Mouse (Mus musculus) 3T3-L1 (cell line): ENCODE results near the gene Cadm2.
A peak's percentile ranks its signal among the peaks of the same experiment; 100 is the strongest.

ENCODE experiments used
- DNase-seq: peaks from one replicate; pipeline ENCODE4 v3.0.0-alpha.2; 2015; ENCODE audit warnings: low read depth, low spot score

The Cadm2 gene

DNA sequence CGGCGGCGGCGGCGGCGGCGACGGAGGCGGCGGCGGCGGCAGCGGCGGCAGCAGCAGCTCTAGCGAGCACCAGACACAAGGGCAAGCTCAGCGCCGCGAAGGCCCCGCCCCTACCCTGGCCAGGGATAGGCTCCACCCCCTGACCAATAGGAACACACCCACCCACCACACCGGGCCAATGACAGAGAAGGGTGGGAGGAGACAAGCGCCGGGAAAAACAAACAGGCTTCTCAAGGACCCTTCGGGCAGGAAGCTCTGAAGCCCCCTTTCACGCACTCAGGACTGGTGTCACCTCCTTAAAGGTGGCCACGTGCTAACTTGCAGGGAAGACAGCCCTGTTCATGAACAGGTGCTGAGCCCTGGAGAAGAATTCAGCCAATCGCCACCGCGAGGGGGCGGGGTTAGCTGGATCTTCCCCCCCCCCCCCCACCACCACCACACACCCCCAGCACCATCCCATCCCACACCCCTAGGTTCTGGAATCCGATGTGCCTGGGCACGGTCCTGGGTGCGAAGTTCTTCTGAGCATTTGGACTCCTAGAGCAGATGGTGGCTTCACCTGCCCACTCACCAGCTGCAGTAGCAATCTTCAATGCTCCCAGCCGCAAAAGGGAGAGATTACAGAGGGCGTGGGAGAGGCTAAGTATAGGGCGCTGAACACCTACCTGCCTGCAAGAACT, at the start of gene Cadm2:
TSS of gene Cadm2 (minus strand) at position 83 of the 680 bp plus-strand sequence.
- no peak for DNase-seq

DNA sequence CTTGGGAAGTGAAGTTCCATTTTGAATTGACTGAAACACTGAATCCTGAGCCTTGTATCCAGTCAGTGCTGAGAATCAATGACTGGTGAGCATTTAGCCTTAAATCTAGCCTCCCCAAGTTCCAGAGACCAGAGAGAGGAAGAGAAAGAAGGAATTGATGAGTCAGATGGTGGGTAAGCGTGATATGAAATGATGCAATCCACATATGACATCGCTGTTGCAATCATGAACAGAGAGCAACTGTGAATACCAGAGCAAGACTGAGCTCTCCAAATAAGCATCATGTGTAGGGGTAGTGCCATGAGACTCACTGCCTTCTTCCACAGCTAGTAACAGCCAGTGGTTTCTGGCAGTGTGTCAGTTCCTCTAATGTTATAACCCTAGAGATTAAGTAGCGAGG, 26.2 kb upstream of the Cadm2 start:
- peak; percentile 43 for DNase-seq

DNA sequence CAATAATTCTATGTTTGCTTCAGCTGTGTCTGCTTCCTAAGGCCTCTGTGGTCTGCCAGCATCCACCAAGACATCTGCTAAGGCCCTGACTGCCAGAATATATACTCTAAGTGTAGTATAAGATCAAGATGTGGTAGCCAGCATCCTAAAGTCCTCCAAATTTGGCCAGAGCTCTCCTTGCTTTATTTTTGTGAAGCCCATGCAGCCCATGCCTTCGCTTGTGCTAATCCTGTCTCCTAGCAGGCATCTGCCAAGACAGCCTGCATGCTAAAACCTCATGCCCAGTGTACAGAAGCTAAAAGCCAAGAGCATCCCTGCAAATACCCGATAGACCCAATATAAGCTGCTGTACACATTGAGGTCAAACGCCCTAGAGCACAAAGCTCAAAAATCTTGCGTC, 22.9 kb upstream of the Cadm2 start:
- no peak for DNase-seq

DNA sequence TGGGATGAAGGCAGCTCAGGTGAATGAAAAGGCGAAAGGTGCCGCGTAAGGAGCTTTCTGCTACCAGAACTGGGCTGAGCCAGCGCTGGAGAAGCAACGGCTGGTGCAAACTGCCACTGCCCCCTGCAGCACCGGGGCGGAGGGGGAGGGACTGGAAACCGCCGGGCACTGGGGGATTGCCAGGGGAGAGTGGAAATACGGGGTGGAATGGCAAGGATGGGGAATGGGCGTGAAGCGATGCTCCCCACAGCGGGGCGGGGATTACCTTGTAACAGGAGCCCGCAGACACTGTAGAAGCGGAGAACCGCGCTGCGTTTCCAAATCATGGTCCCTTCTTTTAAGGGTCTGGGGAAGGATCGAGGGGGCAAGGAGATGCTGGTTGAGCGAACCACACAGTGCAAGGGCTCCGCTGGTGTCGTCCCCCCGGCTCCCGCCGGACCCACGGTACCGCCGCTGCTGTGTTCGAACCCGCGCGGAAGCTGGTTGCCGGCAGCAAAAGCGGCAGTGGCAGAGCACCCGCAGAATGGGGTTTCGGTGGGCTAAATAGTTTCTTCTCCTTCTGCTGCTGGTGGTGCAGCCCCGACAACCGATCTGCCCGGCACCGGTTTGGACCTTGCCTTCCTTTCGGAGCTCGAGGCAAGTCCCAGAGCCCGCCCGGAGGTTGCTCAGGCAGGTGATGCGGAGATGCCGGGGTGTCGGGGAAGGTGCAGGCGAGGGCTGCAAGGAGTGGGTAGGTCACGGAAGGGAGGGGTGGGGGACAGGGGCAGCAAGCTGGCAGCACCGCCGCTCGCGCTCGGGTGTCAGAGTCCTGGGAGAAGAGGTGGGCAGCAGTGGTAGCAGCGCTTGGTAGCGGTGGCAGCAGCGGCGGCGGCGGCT, 564 bp downstream of the Cadm2 start:
- DNase-seq: no peak

DNA sequence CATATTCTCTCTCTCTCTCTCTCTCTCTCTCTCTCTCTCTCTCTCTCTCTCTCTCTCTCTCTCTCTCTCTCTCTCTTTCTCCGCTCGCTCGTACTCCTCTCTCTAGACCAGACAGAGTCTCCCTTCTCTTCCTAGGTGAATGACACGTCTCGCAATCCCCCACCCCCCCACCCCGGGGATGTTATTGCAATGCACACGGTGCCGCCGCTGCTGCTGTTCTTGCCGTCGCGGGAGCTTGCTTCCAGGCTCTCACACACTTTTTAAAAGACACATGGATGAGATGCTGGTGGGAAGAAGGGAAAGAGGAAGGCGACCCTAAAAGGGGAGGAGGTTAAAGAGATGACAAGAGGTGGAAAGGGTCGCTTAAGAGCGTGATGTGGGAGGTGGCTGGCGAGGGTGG, 1.3 kb downstream of the Cadm2 start:
- DNase-seq: no peak

DNA sequence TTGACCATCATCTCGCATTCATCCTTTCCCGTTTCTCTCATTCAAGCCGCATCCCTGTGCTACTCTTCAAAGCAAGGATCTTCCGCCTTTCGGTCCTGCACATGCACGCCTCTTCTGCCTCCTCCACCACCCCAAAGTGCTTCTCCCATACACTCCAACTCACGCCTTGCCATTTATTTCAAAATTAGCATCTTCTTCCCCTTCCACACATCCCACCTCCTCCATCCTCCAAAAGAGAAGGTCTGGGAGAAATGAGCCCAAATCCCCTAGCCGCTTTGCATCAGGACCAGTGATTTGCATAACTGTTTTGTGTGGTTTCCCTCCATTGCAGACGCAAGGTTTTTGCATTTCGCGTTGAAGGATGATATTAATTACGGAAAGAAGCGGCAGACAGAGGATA, 1.9 kb downstream of the Cadm2 start:
- no peak for DNase-seq

DNA sequence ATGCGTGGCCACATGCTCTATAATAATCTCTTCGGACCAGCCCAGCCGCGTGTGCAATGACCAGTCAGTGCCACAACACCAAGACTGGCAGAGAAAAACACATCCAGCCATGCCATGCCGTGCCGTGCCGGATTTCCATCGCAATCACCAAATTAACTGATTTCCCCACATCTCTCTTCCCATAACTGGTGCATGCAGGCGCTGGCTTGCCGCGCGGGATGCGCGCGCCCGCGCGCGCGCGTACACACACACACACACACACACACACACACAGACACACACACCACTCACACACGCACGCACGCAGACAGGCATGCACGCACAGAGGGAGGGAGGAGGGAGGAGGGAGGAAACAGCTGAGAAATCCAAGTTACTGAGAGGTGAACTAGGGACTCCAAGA, 2.9 kb downstream of the Cadm2 start:
- DNase-seq: no peak

DNA sequence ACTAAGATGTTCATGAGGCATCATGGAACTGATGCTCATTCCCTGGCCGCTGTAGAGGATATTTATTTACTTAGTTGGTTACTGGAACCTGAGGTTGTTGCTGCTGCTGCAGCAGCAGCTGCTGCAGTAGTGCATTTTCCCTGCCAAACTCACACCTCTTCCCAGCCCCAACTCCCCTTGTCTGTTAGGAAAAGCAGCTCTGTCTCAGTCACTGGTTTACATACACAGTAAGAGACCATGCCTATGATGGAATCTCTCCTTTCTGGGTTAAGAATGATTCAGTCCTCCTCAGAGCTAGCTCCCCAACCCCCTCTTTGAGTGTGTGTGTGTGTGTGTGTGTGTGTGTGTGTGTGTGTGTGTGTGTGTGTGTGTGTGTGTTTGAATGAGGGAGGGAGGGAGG, 3.5 kb downstream of the Cadm2 start:
- DNase-seq: no peak

DNA sequence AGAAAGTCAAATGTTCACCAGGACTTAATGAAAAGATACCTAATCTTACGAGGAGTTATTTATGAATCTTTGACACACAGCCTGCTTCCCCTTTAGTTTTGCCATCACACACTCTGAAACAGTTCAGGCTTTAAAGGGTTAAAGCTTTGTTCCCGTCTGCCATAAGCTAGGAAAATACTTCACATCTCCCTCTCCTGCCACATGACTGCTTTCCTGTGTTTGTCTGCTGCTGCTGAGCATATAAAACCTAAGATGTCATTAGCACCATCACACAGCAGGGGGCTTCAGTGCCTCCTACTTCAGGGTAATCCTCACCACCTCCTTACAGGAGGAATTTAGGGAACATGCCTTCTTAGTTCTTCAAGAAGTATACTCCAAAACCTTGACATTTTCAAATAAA, 6.8 kb downstream of the Cadm2 start:
- DNase-seq: peak; percentile 56

DNA sequence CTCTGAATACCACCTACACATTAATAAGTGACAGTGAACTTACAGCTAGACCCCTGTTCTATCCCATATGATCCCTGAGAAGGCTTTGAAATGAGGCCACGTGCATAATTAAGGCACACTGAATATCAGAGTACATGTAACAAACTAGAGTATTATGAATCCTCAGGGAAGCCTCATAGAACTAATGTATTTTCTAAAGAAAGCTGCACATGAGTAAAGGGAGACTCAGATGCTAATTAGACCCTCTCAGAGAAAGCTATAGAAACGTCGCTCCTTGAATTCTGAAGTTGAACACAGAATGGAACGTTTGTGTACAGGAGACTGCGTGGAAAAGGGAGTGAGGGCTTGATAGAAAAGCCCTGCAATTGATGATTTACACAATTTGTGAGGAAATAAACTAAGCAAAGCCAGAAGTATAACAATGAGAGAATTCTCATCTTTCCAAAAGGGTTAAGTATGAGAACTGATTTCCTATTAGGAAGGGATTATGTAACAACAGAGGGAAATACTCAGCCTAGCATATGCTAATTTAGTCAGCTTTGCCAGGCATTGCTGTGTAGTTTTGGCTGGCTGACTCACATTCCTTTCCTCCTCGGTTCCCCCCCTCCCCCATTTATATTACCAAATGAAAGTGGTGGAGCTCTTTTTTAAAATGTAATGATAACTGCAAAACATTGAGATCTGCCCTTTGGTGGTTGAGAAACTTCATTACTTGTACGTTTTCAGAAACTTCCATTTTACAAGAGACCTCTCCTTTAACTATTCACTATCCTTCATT, 9.6 kb downstream of the Cadm2 start:
- DNase-seq: no peak

DNA sequence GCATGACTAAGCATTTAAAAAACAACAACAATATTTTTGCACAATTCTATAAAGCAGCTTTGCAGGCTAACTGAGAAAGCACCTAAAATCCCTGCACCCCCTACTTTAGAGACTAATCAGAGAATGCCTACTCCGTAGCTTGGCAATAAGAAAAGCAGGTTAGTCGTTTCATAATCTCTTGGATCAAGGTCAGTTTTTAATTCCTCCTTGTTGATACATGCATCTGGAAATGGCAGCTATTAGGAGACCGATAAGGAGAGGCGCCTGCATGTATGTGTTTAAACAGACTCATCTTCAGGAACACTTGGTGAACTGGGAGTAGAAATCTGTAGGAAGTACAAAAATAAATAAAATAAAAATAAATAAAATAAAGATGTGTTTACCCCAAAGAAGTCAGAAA, 11.6 kb downstream of the Cadm2 start:
- DNase-seq: no peak

DNA sequence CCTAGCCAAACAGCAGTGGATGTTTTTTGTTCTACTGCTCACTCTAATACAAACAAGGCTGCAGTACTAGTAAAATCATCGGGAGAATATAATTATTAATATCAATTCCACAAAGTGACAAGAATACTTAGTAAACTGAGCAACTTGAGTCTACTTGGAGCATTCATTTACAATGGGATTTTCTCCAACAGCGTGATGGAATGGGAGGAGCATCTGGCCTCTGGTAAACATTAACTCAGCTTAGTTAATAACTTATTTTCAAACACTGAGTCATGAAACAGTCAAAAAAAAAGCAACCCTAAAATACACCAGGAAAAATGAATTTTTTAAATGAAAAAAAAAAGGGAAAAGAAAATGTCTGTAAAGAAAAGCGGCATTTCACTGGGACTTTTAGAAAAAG, 12.2 kb downstream of the Cadm2 start:
- DNase-seq: no peak

DNA sequence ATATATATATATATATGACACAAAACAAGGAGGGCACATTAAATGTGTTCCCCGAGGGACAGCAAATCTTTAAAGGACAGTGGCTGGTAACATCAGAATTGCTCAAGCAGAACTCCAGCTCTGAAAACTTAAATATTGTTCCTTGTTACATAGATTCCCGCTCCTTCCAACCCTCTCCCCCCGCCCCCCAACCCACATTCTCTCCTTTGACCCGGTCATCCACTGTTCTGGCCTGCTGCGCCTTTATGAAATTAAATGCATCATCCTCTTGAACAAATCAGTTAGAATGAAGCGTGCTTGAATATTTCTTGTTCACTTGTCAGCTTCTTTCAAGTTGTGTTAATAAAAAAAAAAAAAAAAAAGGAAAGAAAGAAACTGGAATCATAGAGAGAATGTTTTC, 15.0 kb downstream of the Cadm2 start:
- DNase-seq: no peak

DNA sequence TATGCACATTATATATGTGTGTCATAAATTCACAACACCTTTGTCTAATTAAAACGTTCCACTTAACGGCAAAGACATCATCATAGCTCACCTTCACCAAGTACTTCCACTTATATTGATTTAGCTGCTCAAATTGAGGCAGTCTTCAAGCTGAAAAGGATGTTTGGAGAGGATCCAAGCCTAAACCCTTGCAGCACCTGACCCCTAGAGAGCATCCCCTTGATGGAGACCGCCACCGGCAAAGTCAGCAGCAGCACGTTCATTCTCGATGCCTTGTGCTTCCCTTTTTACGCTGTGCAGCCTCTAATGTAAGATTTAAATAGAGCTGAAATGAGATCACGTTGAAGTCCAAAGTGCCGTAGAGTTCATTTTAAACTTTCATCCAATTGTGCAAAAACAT, 20.7 kb downstream of the Cadm2 start:
- DNase-seq: no peak

DNA sequence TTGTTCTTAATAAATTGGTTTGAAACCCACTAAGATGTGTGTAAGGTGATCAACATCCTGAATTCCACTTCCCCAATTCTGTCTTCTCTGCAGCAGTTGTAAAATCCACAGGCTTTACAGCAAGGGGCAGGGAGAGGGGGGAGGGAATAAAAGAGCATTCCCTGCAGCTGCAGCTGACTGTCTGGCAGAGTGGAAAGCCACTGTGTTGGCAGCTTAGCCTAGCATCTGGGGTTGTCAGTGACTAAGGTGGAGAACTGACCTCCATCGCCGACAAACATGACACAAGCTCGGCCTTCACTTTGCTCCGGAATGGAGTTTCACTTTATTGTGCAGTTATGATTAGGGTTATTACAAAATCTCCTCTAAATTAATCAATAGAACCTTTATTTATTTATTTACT, 21.9 kb downstream of the Cadm2 start:
- peak; percentile 10 for DNase-seq

DNA sequence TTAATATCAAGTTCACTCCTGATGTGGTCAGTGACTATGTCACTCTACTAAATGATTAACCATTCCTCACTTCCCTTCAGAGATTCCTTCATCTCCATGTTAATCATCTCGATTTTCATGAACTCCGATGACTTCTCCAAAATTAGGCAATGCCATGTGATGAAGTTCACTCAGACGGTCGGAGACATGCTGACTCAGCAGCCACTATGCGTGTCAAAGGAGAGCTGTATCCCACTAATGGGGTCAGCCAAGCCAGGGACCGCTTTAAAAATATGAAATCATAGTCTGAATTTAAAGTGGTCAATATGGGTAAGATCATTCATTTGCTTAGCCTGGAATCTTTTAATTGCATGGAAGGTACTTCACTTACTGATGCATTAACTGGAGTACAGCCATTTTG, 29.7 kb downstream of the Cadm2 start:
- DNase-seq: no peak

DNA sequence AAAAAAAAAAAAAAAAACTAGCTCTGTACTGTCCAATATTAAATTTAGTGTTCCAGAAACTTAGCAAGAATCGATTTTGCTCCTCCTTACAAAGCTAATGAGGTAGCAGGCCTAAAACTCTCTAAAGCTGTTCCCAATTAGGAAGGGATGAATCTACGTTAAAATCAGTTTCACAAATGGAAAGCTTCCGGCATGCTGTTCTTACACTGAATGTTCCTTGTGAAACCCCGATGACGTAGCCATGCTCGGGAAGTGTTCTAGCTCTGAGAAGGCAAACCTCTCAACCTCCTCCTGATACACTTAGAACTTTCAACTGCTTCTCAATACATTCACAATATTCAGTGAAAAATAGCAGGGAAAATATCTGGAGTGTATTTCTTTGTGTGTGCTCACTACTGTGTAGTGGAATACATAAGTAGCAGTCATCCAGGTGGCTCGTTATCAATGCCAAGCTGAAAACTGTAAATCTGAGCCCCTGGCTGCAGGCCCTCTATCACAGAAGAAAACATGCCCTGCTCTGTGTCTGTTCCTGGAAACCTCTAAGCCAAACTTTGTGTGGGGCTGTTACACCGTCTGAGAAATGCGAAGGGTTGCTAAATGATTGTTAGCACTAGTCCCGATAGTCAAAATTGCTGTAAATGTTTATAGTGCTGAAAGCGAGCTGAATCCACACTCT, 41.7 kb downstream of the Cadm2 start:
- DNase-seq: no peak

DNA sequence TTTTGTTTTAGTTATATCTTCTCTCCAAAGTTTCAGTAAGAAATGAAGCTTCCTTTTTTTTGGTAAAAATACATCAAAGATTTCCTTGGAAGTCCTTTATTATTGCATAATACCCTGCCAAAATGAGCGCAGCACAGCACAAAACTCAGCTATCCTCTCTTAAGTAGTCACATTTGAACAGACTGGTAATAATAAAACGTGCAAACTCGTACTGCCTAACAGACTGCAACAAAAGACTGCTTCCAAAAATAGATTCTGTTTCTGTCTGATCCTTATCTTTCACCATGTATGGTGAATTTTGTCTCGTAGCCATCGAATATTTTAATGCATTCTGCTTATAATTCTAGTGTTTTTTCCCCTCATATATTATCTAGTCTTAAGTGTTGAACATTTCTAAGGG, 45.2 kb downstream of the Cadm2 start:
- DNase-seq: no peak

DNA sequence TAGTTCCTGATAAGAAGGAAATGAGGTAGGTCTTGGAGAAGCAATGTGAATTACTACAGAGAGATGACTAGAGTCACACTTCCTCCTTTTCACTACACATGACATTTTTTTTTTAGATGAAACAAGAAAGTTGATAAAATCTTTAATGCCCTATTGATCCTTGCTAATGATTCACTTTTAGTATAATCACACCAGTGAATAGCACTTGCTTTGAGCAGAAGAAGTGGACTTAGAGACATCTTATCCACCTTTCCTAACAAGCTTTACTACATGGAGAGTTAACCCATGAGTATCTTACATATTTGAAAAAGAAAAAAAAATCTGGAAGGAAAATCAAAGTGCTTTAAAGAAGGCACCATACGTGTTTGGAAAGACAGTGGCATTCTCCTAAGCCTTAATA, 93.7 kb downstream of the Cadm2 start:
- DNase-seq: no peak

DNA sequence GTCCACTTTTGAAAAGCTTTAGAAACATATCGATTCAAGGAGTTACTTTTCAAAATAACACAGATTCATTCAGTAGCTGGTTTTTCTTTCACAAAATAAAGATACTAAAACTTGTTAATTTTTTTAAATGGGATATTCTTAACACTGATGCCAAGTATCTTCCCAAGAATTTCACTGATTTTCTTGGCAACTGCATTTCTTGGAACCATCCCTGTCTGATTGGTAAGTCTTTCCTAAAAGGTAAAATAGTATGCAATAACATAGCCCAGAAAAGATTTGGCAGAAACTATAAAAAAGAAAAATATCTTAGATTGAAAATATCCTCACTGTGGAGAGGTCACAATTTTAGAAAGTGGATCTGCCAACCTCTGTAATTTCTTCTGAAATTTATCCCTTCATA, 95.8 kb downstream of the Cadm2 start:
- DNase-seq: no peak

DNA sequence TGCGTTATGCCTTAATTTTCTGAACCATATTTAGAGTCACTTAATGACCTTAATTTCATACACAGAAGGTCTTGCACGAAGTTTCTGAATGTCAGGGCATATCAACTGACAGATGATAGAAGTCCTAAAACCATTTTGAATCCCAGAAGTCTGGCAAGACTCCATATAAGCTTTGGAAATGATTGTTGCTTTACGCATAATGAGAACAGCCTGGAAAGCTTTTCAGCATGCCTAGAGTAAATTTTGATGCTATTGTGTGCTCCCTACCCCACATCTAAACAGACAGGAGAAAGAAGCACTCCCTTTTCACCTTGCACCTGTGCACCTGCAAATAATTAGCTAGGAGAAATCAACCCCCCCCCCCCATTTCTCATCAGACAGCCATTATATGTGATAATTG, 102.4 kb downstream of the Cadm2 start:
- no peak for DNase-seq

DNA sequence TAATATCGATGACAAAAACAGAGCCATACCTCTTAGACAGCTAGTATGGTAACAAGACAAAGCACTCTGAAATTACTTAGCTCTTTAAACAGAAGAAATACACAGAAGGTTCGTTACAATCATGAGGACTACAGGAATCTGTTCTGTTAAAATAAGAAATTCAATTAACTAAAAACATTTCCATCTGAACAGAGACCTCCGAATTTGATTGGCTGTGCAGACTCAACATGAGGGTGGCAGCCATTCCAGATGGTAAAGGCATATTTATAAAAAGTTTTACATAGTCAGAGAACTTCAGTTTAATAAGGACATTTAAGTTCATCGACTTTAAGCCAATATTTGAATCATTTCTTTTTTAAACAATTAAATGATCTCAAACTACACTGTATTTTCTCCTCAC, 105.2 kb downstream of the Cadm2 start:
- no peak for DNase-seq
